ENCODE assay signal across 25 mouse cellular contexts in genomic region chr2:92973646-92974045, GRCm38 (mm10). TPM values are rescaled to one million over a fixed set of nuclear protein-coding genes. Genes with fewer than 3 reads are reported as not detected.
"Had no signal": no experiment of that assay in that cellular context is flagged by ENCODE, and none has a peak within 500 bp of the region (broad histone marks: within the 10 kb centered on the region; RNA-seq: fewer than 3 reads in every experiment).

No protein-coding gene starts in this region.

- DNase-seq: kidney, adult 18-20 months; kidney, postnatal 25 days; layer of hippocampus, postnatal 36 days; liver; lung, adult 18-20 months; lung, postnatal 10 days; lung, postnatal 36 days; retina, postnatal 1 day; right cerebral cortex, postnatal 25 days; spleen, adult 18-20 months; thymus, postnatal 25 days had no signal

- H3K4me3 ChIP-seq: limb, embryonic 10.5 days; limb, embryonic 13.5 days; liver, embryonic 12.5 days; liver, embryonic 15.5 days; lung, embryonic 15.5 days; megakaryocyte, embryonic 14.5 days; midbrain, embryonic 10.5 days; midbrain, embryonic 13.5 days; myocyte; neural tube, embryonic 13.5 days; stomach, embryonic 15.5 days had no signal

- H3K27ac ChIP-seq: kidney, postnatal 0 days; limb, embryonic 10.5 days; limb, embryonic 13.5 days; liver, embryonic 12.5 days; liver, embryonic 15.5 days; lung, embryonic 15.5 days; midbrain, embryonic 10.5 days; midbrain, embryonic 13.5 days; neural tube, embryonic 13.5 days; stomach, embryonic 15.5 days had no signal

RNA-seq across cellular contexts. Expression of gene Syt13, which starts 58.7 kb away (rescaled TPM):
- total RNA-seq: monocyte, adult 5-6 weeks; neutrophil, adult 5-6 weeks had no signal
